17 mouse cellular contexts compared by ENCODE assay signal in the genomic region with DNA sequence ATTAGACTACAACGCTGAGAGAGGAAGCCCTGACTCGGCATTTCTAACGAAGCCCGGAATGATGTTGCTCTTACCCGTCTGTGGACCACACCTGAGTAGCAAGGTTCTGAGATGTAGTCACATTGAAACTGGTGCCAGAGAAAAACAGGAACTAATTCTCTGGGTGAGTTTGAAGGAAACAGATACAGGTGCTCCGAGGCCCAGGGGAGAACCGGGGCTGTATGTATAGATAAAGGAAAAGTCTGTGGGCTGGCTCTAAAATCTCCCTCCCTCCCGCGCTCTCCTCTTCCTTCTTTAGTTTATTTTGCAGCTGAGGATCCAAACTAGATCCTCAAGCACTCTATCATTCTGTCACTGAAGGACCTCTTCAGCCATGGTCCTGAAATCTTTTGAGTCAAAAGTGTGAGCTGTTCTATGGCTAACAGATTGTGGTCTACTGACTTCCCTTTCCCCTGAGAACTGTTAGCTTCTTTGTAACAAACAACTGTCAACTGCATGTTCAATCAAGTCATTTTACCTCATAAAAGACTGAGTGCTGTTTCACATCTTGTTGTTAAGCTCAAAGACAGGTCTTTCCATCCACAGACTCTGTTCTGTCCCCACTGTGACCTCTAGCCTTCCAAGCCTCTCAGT. TPM values are rescaled to one million over a fixed set of nuclear protein-coding genes. Genes with fewer than 3 reads are reported as not detected.
DNase-seq lines count a peak whose midpoint lies in the region; ATAC-seq and TF ChIP-seq lines count a peak whose summit lies in the region.
"Had no signal": no experiment of that assay in that cellular context is flagged by ENCODE, and none has a peak within 500 bp of the region (broad histone marks: within the 10 kb centered on the region; RNA-seq: fewer than 3 reads in every experiment).

No protein-coding gene starts in this region.

- no peak overlapping the region for H3K9ac ChIP-seq in ES-E14 (ENCODE audit: insufficient read depth, low read depth, low read length, poor library complexity, severe bottlenecking)
- H3K9ac ChIP-seq in stomach, postnatal 0 days (ENCODE audit: low read length): no peak overlapping the region
- H3K9ac ChIP-seq: hindbrain, embryonic 13.5 days had no signal

- ATAC-seq in megakaryocyte, adult 5-6 weeks (ENCODE audit: poor library complexity, severe bottlenecking): peak; percentile 13
- ATAC-seq in stomach, postnatal 0 days (ENCODE audit: low FRiP score, low TSS enrichment): no peak
- ATAC-seq: midbrain, embryonic 16.5 days had no signal

- TF ChIP-seq POLR2A in spleen, adult 2 months (IDR thresholded peaks at IDR 0.05; ENCODE audit: low read depth, low read length): no peak; the same call in 1 of the 2 replicates

- WGBS in spleen, adult 2 months: 6% methylated on average over 9 of the region's 9 CpGs
- WGBS in stomach, postnatal 0 days: 67% methylated on average over 9 of the region's 9 CpGs

- no peaks in the 10 kb centered on the region for H3K4me1 ChIP-seq in ES-E14 (ENCODE audit: control insufficient read depth in 2 of 2, insufficient read depth in 2 of 2, low read length in 2 of 2, poor library complexity in 1 of 2)
- peaks cover 13% of the 10 kb centered on the region; the same call in 1 of the 2 replicates for H3K4me1 ChIP-seq in spleen, adult 2 months (ENCODE audit: control insufficient read depth, insufficient read depth, insufficient read length)
- H3K4me1 ChIP-seq in stomach, postnatal 0 days (replicated peaks; ENCODE audit: control insufficient read depth, insufficient read depth): no peaks in the 10 kb centered on the region
- H3K4me1 ChIP-seq: forebrain, embryonic 10.5 days; hindbrain, embryonic 13.5 days had no signal

- H3K9me3 ChIP-seq in ES-E14 (ENCODE audit: control insufficient read depth, insufficient read depth, low read depth, low read length): no peaks in the 10 kb centered on the region
- H3K9me3 ChIP-seq in stomach, postnatal 0 days (ENCODE audit: control insufficient read depth, low read length): no peaks in the 10 kb centered on the region
- H3K9me3 ChIP-seq: forebrain, embryonic 10.5 days; hindbrain, embryonic 13.5 days had no signal

- H3K27ac ChIP-seq in ES-E14 (ENCODE audit: insufficient read depth, low read depth, low read length, poor library complexity, severe bottlenecking): no peak overlapping the region
- peak overlapping the region; percentile 91 for H3K27ac ChIP-seq in spleen, adult 2 months (ENCODE audit: insufficient read depth, low read length)
- no peak overlapping the region for H3K27ac ChIP-seq in stomach, postnatal 0 days (replicated peaks)
- no peak overlapping the region for H3K27ac ChIP-seq in left cerebral cortex, adult 2 months
- H3K27ac ChIP-seq: forebrain, embryonic 10.5 days; heart, adult 2 months; hindbrain, embryonic 13.5 days; kidney, postnatal 0 days had no signal

- intact Hi-C loops in left cerebral cortex, adult 2 months (cut with DNase I): no loop called here

- H3K4me2 ChIP-seq in stomach, postnatal 0 days (replicated peaks; ENCODE audit: low read depth): no peak overlapping the region
- H3K4me2 ChIP-seq: hindbrain, embryonic 13.5 days had no signal

- H3K36me3 ChIP-seq in ES-E14 (ENCODE audit: control insufficient read depth, insufficient read depth, low read length, poor library complexity, severe bottlenecking): no peaks in the 10 kb centered on the region
- H3K36me3 ChIP-seq in spleen, adult 2 months (ENCODE audit: control insufficient read depth, insufficient read depth, low read length): 0 out of 2 replicates have a peak, but pooled peaks cover 3% of the 10 kb centered on the region
- no peaks in the 10 kb centered on the region for H3K36me3 ChIP-seq in stomach, postnatal 0 days (ENCODE audit: control insufficient read depth, insufficient read depth, low read length)
- H3K36me3 ChIP-seq: forebrain, embryonic 10.5 days; hindbrain, embryonic 13.5 days had no signal

- H3K27me3 ChIP-seq in spleen, adult 2 months (ENCODE audit: control insufficient read depth, insufficient read depth, low read length): no peaks in the 10 kb centered on the region
- H3K27me3 ChIP-seq in stomach, postnatal 0 days (ENCODE audit: control insufficient read depth, insufficient read depth, low read length): no peaks in the 10 kb centered on the region
- H3K27me3 ChIP-seq: hindbrain, embryonic 13.5 days had no signal

- H3K4me3 ChIP-seq in ES-E14 (ENCODE audit: insufficient read depth in 1 of 2, low read depth in 1 of 2, low read length in 2 of 2, poor library complexity in 1 of 2, severe bottlenecking in 1 of 2): no peak overlapping the region
- peak overlapping the region; percentile 11; the same call in 1 of the 2 replicates for H3K4me3 ChIP-seq in spleen, adult 2 months (ENCODE audit: extremely low read depth, insufficient read depth, insufficient read length)
- H3K4me3 ChIP-seq in stomach, postnatal 0 days (ENCODE audit: low read depth, low read length): no peak overlapping the region
- H3K4me3 ChIP-seq in left cerebral cortex, adult 2 months: no peak overlapping the region
- H3K4me3 ChIP-seq: forebrain, embryonic 10.5 days; heart, adult 2 months; hindbrain, embryonic 13.5 days had no signal

- no peak for TF ChIP-seq EP300 in stomach, postnatal 0 days (optimal IDR thresholded peaks at IDR 0.05)

- peak; percentile 93 for DNase-seq in A20 (ENCODE audit: low read depth, low spot score)
- DNase-seq in ES-E14 (ENCODE audit: low read depth, low spot score): no peak
- DNase-seq in spleen, adult 2 months (ENCODE audit: low read depth in 1 of 2, low spot score in 2 of 2): peak; percentile 60 to 71
- no peak for DNase-seq in stomach, postnatal 0 days (ENCODE audit: low spot score)
- DNase-seq in left cerebral cortex, adult 2 months (ENCODE audit: extremely low spot score in 1 of 2, low spot score in 2 of 2): no peak
- DNase-seq in right cerebral cortex, postnatal 25 days: no peak
- no peak for DNase-seq in adrenal gland, adult 8-10 months
- DNase-seq: adrenal gland, postnatal 36 days; cerebellum, adult 18-20 months had no signal

- TF ChIP-seq CTCF in spleen, adult 2 months (IDR thresholded peaks at IDR 0.05; ENCODE audit: extremely low read depth, insufficient read depth, insufficient read length, insufficient replicate concordance): no peak
- no peak for TF ChIP-seq CTCF in stomach, postnatal 0 days (IDR thresholded peaks at IDR 0.05; ENCODE audit: low read depth)
- no peak for TF ChIP-seq CTCF in left cerebral cortex, adult 2 months (IDR thresholded peaks at IDR 0.05)

- in situ Hi-C loops in ES-E14 (cut with MboI; ENCODE audit: low sequenced_read_pairs in 2 of 2, unreplicated experiment in 2 of 2): no loop called here

TF ChIP-seq in ES-E14, 5 proteins besides CTCF, POLR2A, EP300 and RAD21:
- TF ChIP-seq HCFC1 (IDR thresholded peaks at IDR 0.05; ENCODE audit: borderline replicate concordance, insufficient read depth, low read length): no peak
- 0 out of 2 replicates have a peak, but pooled peaks have one; percentile 25 for TF ChIP-seq MAFK (IDR thresholded peaks at IDR 0.05; ENCODE audit: insufficient read depth, low read depth, low read length)

RNA-seq across cellular contexts. Expression of a gene that starts 3.8 kb away (rescaled TPM):
- 0.31 TPM in 1 of 2 replicates, not detected in the other for total RNA-seq in ES-E14 (2012; rRNA removed)
- 5.6 and 6.3 TPM in 2 replicates for total RNA-seq in megakaryocyte, adult 5-6 weeks (2015)
- total RNA-seq in megakaryocyte, adult 5-6 weeks (2017): 3.0 and 3.9 TPM in 2 replicates
- 17.1 and 22.0 TPM in 2 replicates for polyA plus RNA-seq in spleen, adult 2 months (2012; rRNA removed)
- polyA plus RNA-seq in stomach, postnatal 0 days (2015; fragmentation: Nextera tagmentation; extraction: Ambion mirVana): 0.06 and 0.36 TPM in 2 replicates
- under 1 TPM; 0.12 to 0.41 TPM for total RNA-seq in left cerebral cortex, adult 2 months (2021)
- 1 to 10 TPM in 1 of 4 experiments, under 1 TPM in 3; 0.14 to 1.0 (median 0.49) TPM for total RNA-seq in adrenal gland, adult 8-10 months (2022)
- total RNA-seq: layer of hippocampus, postnatal 25 days had no signal
- polyA plus RNA-seq: hindbrain, embryonic 13.5 days; midbrain, embryonic 16.5 days had no signal

RNA-seq across cellular contexts. Expression of a gene that starts 25.6 kb away (rescaled TPM):
- total RNA-seq in ES-E14 (2012; rRNA removed): not detected in 2 replicates
- 13.9 and 15.9 TPM in 2 replicates for total RNA-seq in megakaryocyte, adult 5-6 weeks (2015)
- 7.7 and 9.8 TPM in 2 replicates for total RNA-seq in megakaryocyte, adult 5-6 weeks (2017)
- 2.1 and 3.7 TPM in 2 replicates for polyA plus RNA-seq in spleen, adult 2 months (2012; rRNA removed)
- polyA plus RNA-seq in stomach, postnatal 0 days (2015; fragmentation: Nextera tagmentation; extraction: Ambion mirVana): not detected in 2 replicates
- total RNA-seq in left cerebral cortex, adult 2 months (2021): under 1 TPM; 0.14 to 0.18 TPM
- total RNA-seq in adrenal gland, adult 8-10 months (2022): under 1 TPM; 0.17 to 0.92 (median 0.48) TPM
- polyA plus RNA-seq: forebrain, embryonic 10.5 days; hindbrain, embryonic 13.5 days; kidney, postnatal 0 days; lung, embryonic 16.5 days; midbrain, embryonic 16.5 days had no signal

Comparison
In these comparisons a context has a peak if more than half of its experiments do, and no peak if none do; other contexts are left out.
1. DNase-seq: peak in A20 (single experiment) and spleen, adult 2 months (2 of 2); none in ES-E14 (single experiment), stomach, postnatal 0 days (single experiment), left cerebral cortex, adult 2 months (0 of 2), right cerebral cortex, postnatal 25 days (single experiment) and adrenal gland, adult 8-10 months (single experiment).